Mouse (Mus musculus): Measurements from ENCODE around the gene Unc5a. TPM values are rescaled to one million over a fixed set of nuclear protein-coding genes. Genes with fewer than 3 reads are reported as not detected.

Unc5a gene
- polyA plus RNA-seq (2012; rRNA removed): 26.9 and 39.1 TPM in 2 replicates

GRCm38 (mm10) chr13:54948531-54949493 is at the start of gene Unc5a:
Unc5a (plus strand) TSS chr13:54949411.
- peak; percentile 52 for DNase-seq (ENCODE audit: low spot score)

- no peak for DNase-seq (ENCODE audit: low spot score)
These were observed 37.2 kb upstream of the Unc5a start for GRCm38 (mm10) chr13:54912053-54912452.

GRCm38 (mm10) chr13:54912894-54913621 is 36.2 kb upstream of the Unc5a start:
- no peak for DNase-seq (ENCODE audit: low spot score)

- DNase-seq (ENCODE audit: low spot score): no peak
These were observed 32.6 kb upstream of the Unc5a start for GRCm38 (mm10) chr13:54916644-54917043.

- no peak for DNase-seq (ENCODE audit: low spot score)
These were observed 30.3 kb upstream of the Unc5a start for GRCm38 (mm10) chr13:54918910-54919309.

GRCm38 (mm10) chr13:54919666-54920065 is 29.5 kb upstream of the Unc5a start:
- no peak for DNase-seq (ENCODE audit: low spot score)

GRCm38 (mm10) chr13:54921700-54922099 is 27.5 kb upstream of the Unc5a start:
- no peak for DNase-seq (ENCODE audit: low spot score)

GRCm38 (mm10) chr13:54923705-54924104 is 25.5 kb upstream of the Unc5a start:
- no peak for DNase-seq (ENCODE audit: low spot score)

- no peak for DNase-seq (ENCODE audit: low spot score)
These were observed 23.7 kb upstream of the Unc5a start for GRCm38 (mm10) chr13:54925466-54925865.

- DNase-seq (ENCODE audit: low spot score): no peak
These were observed 22.6 kb upstream of the Unc5a start for GRCm38 (mm10) chr13:54926654-54927053.

GRCm38 (mm10) chr13:54930123-54930522 is 19.1 kb upstream of the Unc5a start:
- DNase-seq (ENCODE audit: low spot score): no peak

- DNase-seq (ENCODE audit: low spot score): no peak
These were observed 14.3 kb upstream of the Unc5a start for GRCm38 (mm10) chr13:54934873-54935272.

GRCm38 (mm10) chr13:54936173-54936572 is 13.0 kb upstream of the Unc5a start:
- DNase-seq (ENCODE audit: low spot score): no peak

GRCm38 (mm10) chr13:54937885-54938284 is 11.3 kb upstream of the Unc5a start:
- DNase-seq (ENCODE audit: low spot score): no peak

- DNase-seq (ENCODE audit: low spot score): no peak
These were observed 10.7 kb upstream of the Unc5a start for GRCm38 (mm10) chr13:54938493-54938892.

- DNase-seq (ENCODE audit: low spot score): no peak
These were observed 4.6 kb upstream of the Unc5a start for GRCm38 (mm10) chr13:54944411-54945157.

GRCm38 (mm10) chr13:54945332-54945731 is 3.9 kb upstream of the Unc5a start:
- DNase-seq (ENCODE audit: low spot score): no peak

- DNase-seq (ENCODE audit: low spot score): no peak
These were observed 2.8 kb upstream of the Unc5a start for GRCm38 (mm10) chr13:54946406-54946805.

GRCm38 (mm10) chr13:54949592-54949991 is 381 bp downstream of the Unc5a start:
- peak; percentile 47 for DNase-seq (ENCODE audit: low spot score)

GRCm38 (mm10) chr13:54950131-54950530 is 920 bp downstream of the Unc5a start:
- DNase-seq (ENCODE audit: low spot score): no peak

- no peak for DNase-seq (ENCODE audit: low spot score)
These were observed 2.0 kb downstream of the Unc5a start for GRCm38 (mm10) chr13:54951166-54951565.

- no peak for DNase-seq (ENCODE audit: low spot score)
These were observed 5.5 kb downstream of the Unc5a start for GRCm38 (mm10) chr13:54954745-54955144.

Data from urinary bladder, adult 2 months (tissue).